Mouse (Mus musculus): ENCODE measurements around the gene Ilkap.

DNA sequence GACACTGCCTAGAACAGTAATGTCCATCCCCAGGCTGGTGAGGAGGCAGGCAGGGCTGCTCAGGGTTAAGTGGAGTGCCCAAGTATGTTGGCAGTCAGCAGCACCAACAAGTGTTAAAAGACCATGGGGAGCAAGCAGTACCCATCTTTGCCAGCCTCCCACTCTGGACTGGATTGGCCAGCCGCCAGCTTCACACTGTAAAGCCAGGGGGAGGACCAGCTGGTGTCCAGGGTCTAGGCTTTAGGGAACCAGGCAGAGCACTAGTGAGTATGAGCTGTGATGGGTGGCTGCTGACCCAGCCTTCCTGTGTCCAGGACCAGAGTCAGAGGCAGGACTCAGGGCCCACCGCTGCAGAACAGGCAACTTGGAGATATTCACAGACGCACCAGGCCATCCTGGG is 54.6 kb downstream of the Ilkap start:
- no peak for TF ChIP-seq CTCF (IDR thresholded peaks at IDR 0.05; ENCODE audit: extremely low read depth, insufficient read depth, low read length)
- TF ChIP-seq POLR2A (IDR thresholded peaks at IDR 0.05; ENCODE audit: extremely low read depth, insufficient read depth, low read length): no peak
